Mouse (Mus musculus) c-Kit-positive CD71-positive TER-119-positive erythroid progenitor cells, embryonic 14.5 days (primary cell): Measurements from ENCODE around the gene Cfap100.
A peak's percentile ranks its signal among the peaks of the same experiment; 100 is the strongest.

ENCODE experiments used
- DNase-seq: peaks from one replicate; pipeline ENCODE4 v3.0.0-alpha.2; 2013; ENCODE audit warnings: low spot score

Gene Cfap100

GRCm38 (mm10) chr6:90377708-90378107 is 50.9 kb downstream of the Cfap100 start:
- DNase-seq, result no peak

GRCm38 (mm10) chr6:90374647-90375046 is 54.0 kb downstream of the Cfap100 start:
- peak; percentile 82 for DNase-seq

GRCm38 (mm10) chr6:90369725-90370553 is 58.7 kb downstream of the Cfap100 start:
- DNase-seq, result peak; percentile 25

- peak; percentile 94 for DNase-seq
These were observed 59.4 kb downstream of the Cfap100 start, which contains the start of gene Zxdc for GRCm38 (mm10) chr6:90368976-90369724. TSS of gene Zxdc (plus strand) at chr6:90369492.

- no peak for DNase-seq
These were observed 65.3 kb downstream of the Cfap100 start for GRCm38 (mm10) chr6:90363301-90363700.

GRCm38 (mm10) chr6:90360922-90361614 is 67.5 kb downstream of the Cfap100 start:
- DNase-seq, result no peak

GRCm38 (mm10) chr6:90360024-90360781 is 68.4 kb downstream of the Cfap100 start:
- no peak for DNase-seq

GRCm38 (mm10) chr6:90359445-90359844 is 69.2 kb downstream of the Cfap100 start:
- no peak for DNase-seq

- DNase-seq, result no peak
These were observed 70.5 kb downstream of the Cfap100 start for GRCm38 (mm10) chr6:90358142-90358541.
